Mouse (Mus musculus): ENCODE results near the gene Tcl1b2. TPM values are rescaled to one million over a fixed set of nuclear protein-coding genes. Genes with fewer than 3 reads are reported as not detected.
"Not testable (repeated sequence)": the region's sequence is repeated elsewhere in the genome, so short reads cannot be mapped to it uniquely, and the experiment has no call there.

The Tcl1b2 gene
- polyA plus RNA-seq, 1 experiment from 2014 or later = not detected

DNA sequence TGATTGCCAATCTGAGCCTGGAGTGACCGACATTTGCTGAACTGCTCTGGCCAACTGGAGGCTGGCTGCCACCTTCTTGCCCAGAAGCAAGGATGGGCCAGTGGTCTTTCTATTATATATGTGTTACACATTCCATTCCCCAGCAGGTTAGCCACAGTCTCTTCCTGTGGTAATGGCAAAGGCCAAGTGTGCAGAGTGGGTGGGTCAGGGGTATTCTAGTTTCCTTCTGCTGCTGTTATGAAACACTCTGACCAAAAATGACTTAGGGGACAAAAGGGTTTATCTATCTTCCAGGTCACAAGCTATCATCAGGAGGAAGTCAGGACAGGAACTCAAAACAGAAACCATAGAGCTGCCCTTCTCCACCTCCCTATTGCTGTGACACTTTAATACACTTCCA is 29.2 kb upstream of the Tcl1b2 start:
- peaks cover 8% of the 10 kb centered on the region; the same call in 1 of the 2 replicates for H3K4me1 ChIP-seq (ENCODE audit: control insufficient read depth, insufficient read depth, low read length)
- no peak overlapping the region for H3K27ac ChIP-seq (replicated peaks; ENCODE audit: low read depth, low read length)
- H3K4me2 ChIP-seq (ENCODE audit: low read length) = no peak overlapping the region
- H3K36me3 ChIP-seq (ENCODE audit: control insufficient read depth, insufficient read depth, low read length) = no peaks in the 10 kb centered on the region
- no peak overlapping the region for H3K9ac ChIP-seq (replicated peaks; ENCODE audit: low read length)
- 97% methylated on average over 1 of the region's 1 CpGs for WGBS
- no peak for ATAC-seq (ENCODE audit: low FRiP score, low TSS enrichment)
- H3K4me3 ChIP-seq (replicated peaks; ENCODE audit: low read depth, low read length) = no peak overlapping the region
- H3K27me3 ChIP-seq (ENCODE audit: control insufficient read depth, insufficient read depth, low read length) = no peaks in the 10 kb centered on the region
- DNase-seq = no peak
- H3K9me3 ChIP-seq (ENCODE audit: control insufficient read depth, low read length) = no peaks in the 10 kb centered on the region

- Histone ChIP-seq H3K4me1 (ENCODE audit: control insufficient read depth, insufficient read depth, low read length) (no peaks in the 10 kb centered on the region), H3K36me3 (ENCODE audit: control insufficient read depth, insufficient read depth, low read length) (no peaks in the 10 kb centered on the region), H3K27me3 (ENCODE audit: control insufficient read depth, insufficient read depth, low read length) (no peaks in the 10 kb centered on the region), H3K4me2 (ENCODE audit: low read length) (no peak overlapping the region), H3K9me3 (ENCODE audit: control insufficient read depth, low read length) (no peaks in the 10 kb centered on the region), H3K9ac (replicated peaks; ENCODE audit: low read length) (no peak overlapping the region), H3K27ac (replicated peaks; ENCODE audit: low read depth, low read length) (no peak overlapping the region), H3K4me3 (replicated peaks; ENCODE audit: low read depth, low read length) (no peak overlapping the region)
- WGBS = 87% methylated on average over 6 of the region's 6 CpGs
- ATAC-seq (ENCODE audit: low FRiP score, low TSS enrichment) (no peak), DNase-seq (no peak)
Observed at GRCm38 (mm10) chr12:105125362-105125761, 20.5 kb upstream of the Tcl1b2 start.

GRCm38 (mm10) chr12:105126516-105126915 is 19.3 kb upstream of the Tcl1b2 start:
- Histone ChIP-seq H3K27ac (replicated peaks; ENCODE audit: low read depth, low read length) (no peak overlapping the region), H3K4me2 (ENCODE audit: low read length) (no peak overlapping the region), H3K9me3 (ENCODE audit: control insufficient read depth, low read length) (no peaks in the 10 kb centered on the region), H3K27me3 (ENCODE audit: control insufficient read depth, insufficient read depth, low read length) (no peaks in the 10 kb centered on the region), H3K4me1 (ENCODE audit: control insufficient read depth, insufficient read depth, low read length) (no peaks in the 10 kb centered on the region), H3K9ac (replicated peaks; ENCODE audit: low read length) (no peak overlapping the region), H3K36me3 (ENCODE audit: control insufficient read depth, insufficient read depth, low read length) (no peaks in the 10 kb centered on the region), H3K4me3 (replicated peaks; ENCODE audit: low read depth, low read length) (no peak overlapping the region)
- no peak for DNase-seq
- 41% methylated on average over 4 of the region's 4 CpGs for WGBS
- ATAC-seq (ENCODE audit: low FRiP score, low TSS enrichment) = no peak

GRCm38 (mm10) chr12:105127607-105128006 is 18.2 kb upstream of the Tcl1b2 start:
- Histone ChIP-seq H3K9ac (replicated peaks; ENCODE audit: low read length) (no peak overlapping the region), H3K4me3 (replicated peaks; ENCODE audit: low read depth, low read length) (no peak overlapping the region), H3K9me3 (ENCODE audit: control insufficient read depth, low read length) (no peaks in the 10 kb centered on the region), H3K27ac (replicated peaks; ENCODE audit: low read depth, low read length) (no peak overlapping the region), H3K4me2 (ENCODE audit: low read length) (no peak overlapping the region), H3K27me3 (ENCODE audit: control insufficient read depth, insufficient read depth, low read length) (no peaks in the 10 kb centered on the region), H3K36me3 (ENCODE audit: control insufficient read depth, insufficient read depth, low read length) (no peaks in the 10 kb centered on the region), H3K4me1 (ENCODE audit: control insufficient read depth, insufficient read depth, low read length) (no peaks in the 10 kb centered on the region)
- 88% methylated on average over 2 of the region's 2 CpGs for WGBS
- DNase-seq = no peak
- no peak for ATAC-seq (ENCODE audit: low FRiP score, low TSS enrichment)

- H3K4me3 ChIP-seq (replicated peaks; ENCODE audit: low read depth, low read length); DNase-seq; ATAC-seq (ENCODE audit: low FRiP score, low TSS enrichment): not testable (repeated sequence)
Observed at GRCm38 (mm10) chr12:105129494-105130205, 16.2 kb upstream of the Tcl1b2 start.

DNA sequence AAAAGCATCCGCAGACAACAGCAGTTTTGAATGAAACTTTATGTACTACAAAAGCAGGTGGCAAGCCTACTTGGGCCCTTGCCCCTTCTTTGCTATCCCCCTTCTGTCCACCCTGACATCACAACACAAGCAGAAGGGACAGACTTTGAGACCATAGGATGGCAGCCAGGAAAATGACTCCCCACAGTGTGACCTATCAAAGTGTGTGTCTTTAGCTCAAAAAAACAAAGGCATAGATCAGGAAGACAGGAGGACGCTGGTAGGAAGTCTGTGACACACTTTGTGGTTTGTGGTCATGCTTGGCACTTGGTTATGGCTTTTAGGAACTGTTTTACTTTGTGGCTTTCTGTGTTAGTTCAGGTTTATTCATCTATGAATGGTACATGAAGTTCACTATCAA is 11.6 kb upstream of the Tcl1b2 start:
- 69% methylated on average over 2 of the region's 2 CpGs for WGBS
- H3K9me3 ChIP-seq (ENCODE audit: control insufficient read depth, low read length); H3K36me3 ChIP-seq (ENCODE audit: control insufficient read depth, insufficient read depth, low read length); H3K27ac ChIP-seq (replicated peaks; ENCODE audit: low read depth, low read length); H3K4me2 ChIP-seq (ENCODE audit: low read length); ATAC-seq (ENCODE audit: low FRiP score, low TSS enrichment); H3K9ac ChIP-seq (replicated peaks; ENCODE audit: low read length); DNase-seq; H3K27me3 ChIP-seq (ENCODE audit: control insufficient read depth, insufficient read depth, low read length); H3K4me3 ChIP-seq (replicated peaks; ENCODE audit: low read depth, low read length); H3K4me1 ChIP-seq (ENCODE audit: control insufficient read depth, insufficient read depth, low read length): not testable (repeated sequence)

More at GRCm38 (mm10) chr12:105129494-105130205, 16.2 kb upstream of the Tcl1b2 start:
- H3K9ac ChIP-seq (replicated peaks; ENCODE audit: low read length); H3K27me3 ChIP-seq (ENCODE audit: control insufficient read depth, insufficient read depth, low read length); H3K4me1 ChIP-seq (ENCODE audit: control insufficient read depth, insufficient read depth, low read length); H3K4me2 ChIP-seq (ENCODE audit: low read length); H3K36me3 ChIP-seq (ENCODE audit: control insufficient read depth, insufficient read depth, low read length); H3K27ac ChIP-seq (replicated peaks; ENCODE audit: low read depth, low read length); H3K9me3 ChIP-seq (ENCODE audit: control insufficient read depth, low read length): not testable (repeated sequence)
- 68% methylated on average over 3 of the region's 3 CpGs for WGBS

DNA sequence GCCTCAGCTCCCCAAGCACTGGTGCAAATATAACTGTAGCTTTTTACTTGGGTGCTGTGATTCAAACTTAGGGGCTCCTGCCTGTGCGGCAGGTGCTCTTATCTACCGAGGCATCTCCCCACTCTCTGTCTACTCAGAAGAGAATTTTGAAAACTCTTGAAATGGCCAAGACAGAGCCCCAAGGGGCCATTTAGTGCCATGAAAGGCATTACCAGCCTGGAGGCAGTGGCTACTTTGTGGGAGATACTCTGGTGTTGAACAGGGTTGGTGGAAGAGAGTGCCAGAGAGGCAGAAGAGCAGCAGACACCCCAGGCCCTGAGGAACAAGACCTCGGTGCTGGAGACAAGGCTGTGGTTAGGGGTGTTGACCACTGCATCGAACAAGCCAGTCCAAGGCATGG is 11.0 kb upstream of the Tcl1b2 start:
- not testable (repeated sequence) for H3K27ac ChIP-seq (replicated peaks; ENCODE audit: low read depth, low read length); H3K9ac ChIP-seq (replicated peaks; ENCODE audit: low read length); DNase-seq; H3K4me1 ChIP-seq (ENCODE audit: control insufficient read depth, insufficient read depth, low read length); H3K36me3 ChIP-seq (ENCODE audit: control insufficient read depth, insufficient read depth, low read length); H3K9me3 ChIP-seq (ENCODE audit: control insufficient read depth, low read length); H3K27me3 ChIP-seq (ENCODE audit: control insufficient read depth, insufficient read depth, low read length); ATAC-seq (ENCODE audit: low FRiP score, low TSS enrichment); H3K4me3 ChIP-seq (replicated peaks; ENCODE audit: low read depth, low read length); H3K4me2 ChIP-seq (ENCODE audit: low read length)
- 90% methylated on average over 4 of the region's 4 CpGs for WGBS

DNA sequence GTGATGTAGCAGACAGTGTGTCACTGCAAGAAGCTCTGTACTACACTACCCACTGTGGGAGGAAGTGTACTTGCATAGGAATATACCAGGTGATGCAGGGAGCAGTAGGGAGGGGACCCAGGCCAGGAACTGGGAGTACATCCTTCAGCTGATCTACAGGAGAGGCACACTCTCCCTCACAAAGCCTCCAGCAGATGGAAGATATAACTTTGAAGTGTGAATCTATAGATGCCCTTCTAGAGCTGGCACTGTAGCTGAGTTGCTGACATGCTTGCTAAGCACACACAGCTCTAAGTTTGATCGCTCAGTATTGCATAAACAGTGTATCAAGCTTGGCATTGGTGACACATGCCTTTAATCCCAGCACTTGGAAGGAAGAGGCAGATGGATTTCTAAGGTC is 8.1 kb upstream of the Tcl1b2 start:
- not testable (repeated sequence) for H3K36me3 ChIP-seq (ENCODE audit: control insufficient read depth, insufficient read depth, low read length); H3K27me3 ChIP-seq (ENCODE audit: control insufficient read depth, insufficient read depth, low read length); H3K9ac ChIP-seq (replicated peaks; ENCODE audit: low read length); H3K4me1 ChIP-seq (ENCODE audit: control insufficient read depth, insufficient read depth, low read length); H3K4me3 ChIP-seq (replicated peaks; ENCODE audit: low read depth, low read length); H3K27ac ChIP-seq (replicated peaks; ENCODE audit: low read depth, low read length); H3K9me3 ChIP-seq (ENCODE audit: control insufficient read depth, low read length); DNase-seq; H3K4me2 ChIP-seq (ENCODE audit: low read length); ATAC-seq (ENCODE audit: low FRiP score, low TSS enrichment)
- 97% methylated on average over 1 of the region's 1 CpGs for WGBS

DNA sequence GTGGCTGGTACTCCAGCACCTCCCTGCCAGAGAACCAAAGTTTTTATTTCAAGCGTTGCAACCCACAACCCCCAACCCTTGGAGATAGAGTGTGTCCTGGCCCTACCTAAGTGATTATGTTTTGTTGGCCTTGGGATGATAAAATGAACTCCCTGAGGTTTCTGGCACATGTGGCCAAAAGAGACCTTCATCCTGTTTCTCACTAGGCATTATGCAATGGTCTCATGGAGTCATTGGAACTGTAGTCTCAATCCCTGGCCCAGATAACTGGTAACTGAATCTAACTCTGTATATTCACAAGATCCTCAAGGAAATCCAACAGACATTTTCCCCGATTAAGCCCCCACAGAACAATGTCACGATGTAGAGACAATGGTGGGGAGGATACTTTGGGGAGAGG is 2.7 kb upstream of the Tcl1b2 start:
- H3K4me3 ChIP-seq (replicated peaks; ENCODE audit: low read depth, low read length) = no peak overlapping the region
- no peak overlapping the region for H3K27ac ChIP-seq (replicated peaks; ENCODE audit: low read depth, low read length)
- no peak for ATAC-seq (ENCODE audit: low FRiP score, low TSS enrichment)
- no peaks in the 10 kb centered on the region for H3K27me3 ChIP-seq (ENCODE audit: control insufficient read depth, insufficient read depth, low read length)
- H3K36me3 ChIP-seq (ENCODE audit: control insufficient read depth, insufficient read depth, low read length) = no peaks in the 10 kb centered on the region
- whole genome bisulfite sequencing = 94% methylated on average over 3 of the region's 3 CpGs
- no peaks in the 10 kb centered on the region for H3K4me1 ChIP-seq (ENCODE audit: control insufficient read depth, insufficient read depth, low read length)
- no peak overlapping the region for H3K9ac ChIP-seq (replicated peaks; ENCODE audit: low read length)
- no peaks in the 10 kb centered on the region for H3K9me3 ChIP-seq (ENCODE audit: control insufficient read depth, low read length)
- no peak overlapping the region for H3K4me2 ChIP-seq (ENCODE audit: low read length)
- no peak for DNase-seq
